Mouse (Mus musculus): Measurements from ENCODE around the gene Khdrbs1.
"Not testable (repeated sequence)": the region's sequence is repeated elsewhere in the genome, so short reads cannot be mapped to it uniquely, and the experiment has no call there.

Gene Khdrbs1

DNA sequence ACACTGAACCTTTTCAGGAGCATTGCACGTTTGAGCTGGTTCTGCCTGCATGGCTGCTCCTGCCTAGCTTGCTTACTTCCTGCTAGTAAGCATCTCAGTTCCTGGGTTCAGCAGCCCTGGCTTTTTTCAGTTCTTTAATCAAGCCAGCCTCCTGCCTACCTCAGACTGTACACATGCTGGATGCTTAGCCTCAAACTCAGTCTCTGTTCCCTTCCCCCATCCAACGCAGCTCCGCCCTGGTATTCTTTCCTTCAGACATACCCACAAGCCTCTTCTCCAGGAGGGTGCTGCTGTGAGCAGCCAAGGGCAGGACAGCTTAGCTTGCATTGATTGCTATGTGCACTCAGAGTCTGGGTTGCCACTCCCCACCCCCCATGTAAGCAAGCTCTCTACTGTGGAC lies 12.6 kb upstream of the Khdrbs1 start:
- in situ Hi-C loops (cut with MboI; ENCODE audit: low pct_unique_long_range_greater_than_20kb in 1 of 2, low sequenced_read_pairs in 2 of 2, unreplicated experiment in 1 of 2) = no loop called here

DNA sequence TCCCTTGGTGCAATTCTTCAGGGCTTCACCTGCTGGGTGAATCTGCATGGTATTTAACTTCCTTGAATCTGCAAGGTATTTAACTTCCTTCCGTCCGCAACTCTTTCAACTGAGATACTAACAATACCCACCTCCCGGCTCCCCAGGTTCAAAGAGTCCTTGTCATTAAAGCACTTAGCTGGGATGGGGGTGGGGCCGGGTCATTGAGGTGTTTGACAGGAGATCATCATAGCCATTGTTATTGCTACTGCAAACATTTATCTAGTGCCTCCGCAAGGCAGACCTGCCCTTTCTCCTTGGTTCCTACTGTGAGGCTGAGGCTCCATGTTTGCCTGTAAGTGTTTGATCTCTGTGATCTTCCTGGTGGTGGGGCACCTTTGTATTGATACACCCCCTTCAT lies 8.3 kb upstream of the Khdrbs1 start:
- in situ Hi-C loops (cut with MboI; ENCODE audit: low pct_unique_long_range_greater_than_20kb in 1 of 2, low sequenced_read_pairs in 2 of 2, unreplicated experiment in 1 of 2) = no loop called here

DNA sequence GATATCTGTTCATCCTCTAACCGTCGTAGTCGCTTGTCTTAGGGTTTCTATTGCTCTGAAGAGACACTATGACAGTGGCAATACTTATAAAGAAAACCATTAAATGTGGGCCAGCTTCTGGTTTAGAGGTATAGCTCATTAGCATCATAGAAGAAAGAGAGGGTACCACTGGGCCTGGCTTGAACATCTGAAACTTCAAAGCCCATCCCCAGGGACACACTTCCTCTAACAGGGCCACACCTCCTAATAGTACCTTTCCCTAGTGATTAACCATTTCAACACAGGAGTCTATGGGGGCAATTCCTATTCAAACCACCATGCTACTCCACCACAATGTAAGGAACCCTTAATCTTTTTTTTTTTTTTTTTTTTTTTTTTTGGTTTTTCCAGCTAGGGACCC lies 4.5 kb upstream of the Khdrbs1 start:
- in situ Hi-C loops (cut with MboI; ENCODE audit: low pct_unique_long_range_greater_than_20kb in 1 of 2, low sequenced_read_pairs in 2 of 2, unreplicated experiment in 1 of 2) = no loop called here

DNA sequence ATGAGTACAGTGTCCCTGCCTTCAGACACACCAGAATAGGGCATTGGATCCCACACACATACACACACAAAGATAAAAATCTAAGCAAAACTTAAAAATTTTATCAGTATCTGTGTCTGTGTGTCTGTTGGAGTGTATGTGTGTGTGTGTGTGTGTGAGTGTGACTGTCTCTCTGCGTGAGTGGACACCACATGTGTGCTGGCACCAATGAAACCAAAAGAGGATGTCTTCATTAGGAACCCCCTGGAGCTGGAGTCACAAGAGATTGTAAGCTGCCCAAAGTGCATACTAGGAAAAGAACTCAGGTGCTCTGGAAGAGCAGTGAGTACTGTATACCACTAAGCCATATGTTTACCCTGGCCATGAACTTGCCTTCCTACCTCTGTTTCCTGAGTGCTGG lies 4.0 kb upstream of the Khdrbs1 start:
- in situ Hi-C loops (cut with MboI; ENCODE audit: low pct_unique_long_range_greater_than_20kb in 1 of 2, low sequenced_read_pairs in 2 of 2, unreplicated experiment in 1 of 2) = no loop called here

DNA sequence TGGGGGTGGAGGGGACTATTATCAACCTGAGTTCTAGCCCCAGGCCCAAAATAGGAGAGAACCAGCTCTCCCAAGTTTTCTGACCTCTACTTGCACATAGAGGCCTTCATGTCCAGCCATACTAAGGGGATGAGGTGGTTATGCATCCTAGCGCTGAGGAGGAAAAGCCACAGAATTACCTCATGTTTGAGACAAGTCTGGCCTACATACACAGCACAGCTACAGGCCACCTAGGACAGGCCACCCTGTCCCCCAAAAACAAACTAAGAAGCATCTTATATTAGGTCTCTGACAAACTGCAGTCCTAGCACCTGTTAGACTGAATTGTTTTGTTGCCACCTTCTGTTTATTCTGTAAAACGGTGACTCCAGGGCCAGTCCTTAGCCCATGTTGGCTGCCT lies 1.4 kb upstream of the Khdrbs1 start:
- in situ Hi-C loops (cut with MboI; ENCODE audit: low pct_unique_long_range_greater_than_20kb in 1 of 2, low sequenced_read_pairs in 2 of 2, unreplicated experiment in 1 of 2) = no loop called here

DNA sequence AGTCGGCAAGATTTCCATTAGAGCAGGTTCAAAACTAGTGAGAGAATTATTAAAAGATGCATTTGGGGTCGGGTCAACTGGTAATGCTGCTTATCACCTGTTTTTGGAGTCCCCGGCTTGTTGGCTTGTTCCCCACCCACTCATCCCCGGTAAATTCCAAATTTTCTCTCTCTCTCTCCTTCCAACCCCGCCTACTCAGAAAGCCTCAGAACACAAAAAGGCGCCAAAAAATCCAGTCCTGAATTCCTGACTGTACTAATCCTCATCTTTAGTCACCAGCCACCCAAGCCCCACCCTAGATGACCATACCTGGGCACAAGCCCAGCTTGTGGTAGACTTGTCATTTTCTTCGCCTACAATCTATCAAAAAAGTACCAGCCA lies 897 bp upstream of the Khdrbs1 start:
- in situ Hi-C loops (cut with MboI; ENCODE audit: low pct_unique_long_range_greater_than_20kb in 1 of 2, low sequenced_read_pairs in 2 of 2, unreplicated experiment in 1 of 2) = no loop called here

DNA sequence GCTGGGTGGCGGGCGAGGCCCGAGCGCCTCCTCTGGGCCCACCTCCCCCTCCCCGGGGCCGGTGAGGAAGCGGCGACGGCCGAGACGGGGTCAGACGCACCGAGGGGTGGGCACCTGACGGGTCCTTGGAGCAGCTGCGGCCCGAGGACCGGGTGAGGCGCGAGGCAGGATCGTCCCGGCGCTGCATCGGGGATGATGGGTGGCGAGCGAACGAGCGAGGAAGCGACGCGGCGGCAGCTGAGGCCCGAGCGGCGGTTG lies 200 bp downstream of the Khdrbs1 start:
- in situ Hi-C loops (cut with MboI; ENCODE audit: low pct_unique_long_range_greater_than_20kb in 1 of 2, low sequenced_read_pairs in 2 of 2, unreplicated experiment in 1 of 2) = no loop called here

DNA sequence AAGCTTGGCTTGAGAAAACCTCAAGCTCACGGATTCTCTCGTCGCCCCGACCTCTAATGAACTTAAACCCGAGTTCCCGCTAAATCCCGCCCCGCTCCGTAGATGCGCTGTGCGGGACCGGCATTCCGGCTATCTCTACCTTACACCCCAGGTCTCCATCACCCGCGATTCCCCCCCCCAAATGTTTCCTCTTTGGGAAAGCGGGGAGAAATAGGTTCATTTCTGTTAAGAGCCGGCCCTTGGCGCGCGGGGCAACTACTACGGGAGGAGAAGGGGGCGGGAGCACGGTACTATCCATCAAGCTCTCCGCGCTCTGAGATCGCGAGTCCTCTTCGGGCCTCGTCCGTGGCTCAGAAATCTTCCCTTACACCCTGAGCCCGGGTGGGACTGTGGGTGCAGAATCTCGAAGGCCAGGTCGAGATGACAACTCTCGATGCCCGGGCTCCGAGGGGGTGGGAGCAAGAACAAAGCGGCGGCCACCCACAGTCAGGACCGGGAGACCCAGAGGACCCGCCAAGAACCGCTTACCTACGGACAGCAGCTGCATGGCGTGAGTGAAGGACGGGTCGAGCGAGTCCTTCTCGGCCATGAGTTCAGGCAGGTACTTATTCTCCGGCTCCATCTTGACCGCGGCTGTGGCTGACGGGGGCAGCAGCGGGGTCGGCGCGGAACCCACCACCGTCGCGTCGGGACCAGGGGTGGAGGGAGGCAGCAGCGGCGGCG lies 691 bp downstream of the Khdrbs1 start:
- in situ Hi-C loops (cut with MboI; ENCODE audit: low pct_unique_long_range_greater_than_20kb in 1 of 2, low sequenced_read_pairs in 2 of 2, unreplicated experiment in 1 of 2) = no loop called here

DNA sequence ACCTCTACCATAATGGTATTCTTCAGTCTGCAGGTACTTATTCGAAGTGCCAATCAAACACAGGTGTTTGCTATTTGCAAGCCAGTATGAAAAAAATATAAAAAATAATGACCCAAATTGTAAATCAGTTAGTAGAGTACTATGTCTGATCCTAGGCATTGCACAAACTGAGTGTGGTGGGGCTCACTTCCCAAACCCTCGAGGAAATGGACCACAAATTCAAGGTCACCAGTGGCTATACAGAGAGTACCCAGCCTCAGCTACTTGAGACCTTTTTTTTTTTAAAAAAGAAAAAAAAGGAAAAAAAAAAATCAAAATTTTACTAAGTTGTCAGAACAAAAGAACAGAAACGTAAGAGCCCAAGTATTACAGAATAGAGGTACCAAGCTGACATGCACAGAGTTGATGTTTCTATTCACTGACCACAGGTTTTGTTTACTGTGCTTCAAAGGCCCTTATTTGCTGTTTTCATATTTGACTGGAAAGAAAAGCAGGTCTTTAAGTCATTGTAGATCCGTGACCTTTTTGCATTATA lies 2.9 kb downstream of the Khdrbs1 start:
- in situ Hi-C loops (cut with MboI; ENCODE audit: low pct_unique_long_range_greater_than_20kb in 1 of 2, low sequenced_read_pairs in 2 of 2, unreplicated experiment in 1 of 2) = no loop called here

DNA sequence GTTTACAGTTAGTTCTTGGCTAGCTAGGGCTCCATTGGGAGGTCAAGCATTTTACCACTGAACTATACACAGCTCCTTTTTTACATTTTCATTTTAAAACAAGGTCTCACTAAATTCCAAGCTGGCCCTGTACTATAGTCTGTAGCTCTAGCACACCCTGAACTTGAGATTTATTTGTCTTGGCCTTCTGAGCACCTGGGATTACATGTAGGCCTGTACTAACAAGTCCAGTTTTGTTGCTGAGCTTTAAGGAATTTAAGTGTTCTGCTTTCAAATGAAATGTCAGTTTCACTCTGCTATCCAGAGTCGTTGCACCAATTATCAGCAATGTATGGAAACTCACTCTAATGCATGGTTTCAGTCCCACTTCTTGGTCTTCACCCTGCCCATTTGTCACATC lies 5.9 kb downstream of the Khdrbs1 start:
- in situ Hi-C loops (cut with MboI; ENCODE audit: low pct_unique_long_range_greater_than_20kb in 1 of 2, low sequenced_read_pairs in 2 of 2, unreplicated experiment in 1 of 2) = no loop called here

DNA sequence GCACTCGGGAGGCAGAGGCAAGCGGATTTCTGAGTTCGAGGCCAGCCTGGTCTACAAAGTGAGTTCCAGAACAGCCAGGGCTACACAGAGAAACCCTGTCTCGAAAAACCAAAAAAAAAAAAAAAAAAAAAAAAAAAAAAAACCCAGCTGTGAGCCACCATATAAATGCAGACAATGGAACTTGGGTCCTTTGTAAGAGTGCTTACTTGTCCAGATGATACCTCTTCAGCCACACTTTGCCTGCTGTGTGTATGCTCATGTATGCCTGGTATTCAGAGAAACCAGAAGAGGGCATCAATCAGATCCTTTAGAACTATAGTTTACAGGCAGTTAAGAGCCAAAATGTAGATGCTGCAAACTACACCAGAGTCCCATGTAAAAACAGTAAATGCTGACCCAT lies 6.6 kb downstream of the Khdrbs1 start:
- in situ Hi-C loops (cut with MboI; ENCODE audit: low pct_unique_long_range_greater_than_20kb in 1 of 2, low sequenced_read_pairs in 2 of 2, unreplicated experiment in 1 of 2) = not testable (repeated sequence)

DNA sequence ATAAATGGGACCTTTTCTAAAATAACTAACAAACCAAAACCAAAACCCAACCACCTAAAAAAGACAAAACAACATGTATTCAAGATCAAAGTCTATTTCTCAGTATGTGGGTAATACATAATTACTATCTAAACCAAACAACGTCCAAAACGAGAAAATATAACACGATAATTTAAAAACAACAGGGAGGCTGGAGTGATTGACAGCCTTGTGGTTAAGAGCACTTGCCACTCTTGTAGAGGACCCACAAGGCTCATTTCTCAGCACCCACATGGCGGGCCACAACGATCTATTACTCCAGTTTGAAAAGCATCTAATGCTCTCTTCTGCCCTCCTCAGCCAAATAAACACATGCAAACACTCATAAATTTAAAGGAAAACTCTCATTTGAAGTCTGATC lies 10.7 kb downstream of the Khdrbs1 start:
- in situ Hi-C loops (cut with MboI; ENCODE audit: low pct_unique_long_range_greater_than_20kb in 1 of 2, low sequenced_read_pairs in 2 of 2, unreplicated experiment in 1 of 2) = no loop called here

DNA sequence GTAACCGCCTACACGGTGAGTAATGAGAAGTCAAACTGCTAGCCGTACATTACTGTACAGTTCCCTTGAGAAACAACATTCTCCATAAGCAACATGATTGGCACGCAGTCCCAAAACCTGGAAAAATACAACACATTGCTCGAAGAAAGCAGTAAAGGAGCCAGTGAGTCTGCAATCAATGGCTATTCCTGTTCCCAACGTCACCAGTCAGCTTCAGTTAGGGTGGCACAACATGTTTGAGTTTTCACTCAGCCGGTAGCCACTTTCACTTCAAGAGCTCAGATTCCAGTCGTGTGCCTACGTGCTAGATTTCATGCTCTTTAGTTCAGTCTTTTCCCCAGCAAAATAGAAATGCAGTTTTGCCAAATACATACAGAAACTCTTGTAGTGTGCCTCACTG lies 25.8 kb downstream of the Khdrbs1 start:
- in situ Hi-C loops (cut with MboI; ENCODE audit: low pct_unique_long_range_greater_than_20kb in 1 of 2, low sequenced_read_pairs in 2 of 2, unreplicated experiment in 1 of 2) = no loop called here

DNA sequence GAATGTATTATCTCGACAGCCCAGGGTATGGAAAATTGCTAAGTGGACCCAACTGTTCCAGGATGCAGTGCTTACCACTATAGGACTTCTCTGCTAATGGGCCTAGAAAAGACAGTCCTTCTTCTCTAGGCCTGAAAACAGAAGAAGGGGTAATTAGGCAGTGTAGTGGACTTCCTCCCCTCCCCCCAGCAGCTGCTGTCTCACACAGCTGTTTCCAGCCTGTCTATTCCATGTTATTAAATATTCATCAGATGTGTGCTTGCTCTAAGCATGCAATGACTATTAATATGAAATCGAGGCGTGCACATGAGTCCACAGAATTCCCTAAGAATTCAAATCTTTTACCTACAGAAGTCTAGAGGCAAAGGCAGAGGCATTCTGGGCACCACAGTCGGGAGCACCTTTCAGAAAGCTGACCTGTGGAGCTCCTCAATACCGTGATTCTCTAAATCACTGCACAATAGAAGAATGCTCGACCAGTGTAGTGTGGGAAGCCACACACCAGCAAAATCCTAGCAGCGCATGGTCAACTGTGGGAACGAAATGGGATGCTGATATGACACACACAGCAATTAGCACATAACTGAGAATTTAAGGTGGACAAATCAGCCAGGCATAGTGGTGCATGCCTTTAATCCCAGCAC lies 32.5 kb downstream of the Khdrbs1 start:
- in situ Hi-C loops (cut with MboI; ENCODE audit: low pct_unique_long_range_greater_than_20kb in 1 of 2, low sequenced_read_pairs in 2 of 2, unreplicated experiment in 1 of 2) = no loop called here

DNA sequence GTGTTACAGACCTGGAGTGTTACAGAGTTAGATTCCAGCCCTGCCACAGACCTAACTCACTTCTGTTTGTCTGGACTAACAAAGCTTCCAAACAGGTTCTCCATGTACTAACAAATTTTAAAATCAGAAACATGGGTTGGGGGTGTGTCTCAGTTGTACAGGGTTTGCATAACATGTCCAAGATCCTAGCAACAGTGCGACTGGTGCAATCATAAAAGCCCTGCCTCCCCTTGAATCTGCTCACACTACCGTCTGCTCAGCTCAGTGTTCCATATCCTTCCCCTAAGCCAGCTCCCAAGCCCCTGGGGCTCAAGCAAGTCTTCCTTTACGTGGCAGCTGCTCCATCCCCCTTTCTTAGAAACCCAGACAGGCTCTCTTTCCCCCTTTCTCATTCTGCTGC lies 35.4 kb downstream of the Khdrbs1 start:
- in situ Hi-C loops (cut with MboI; ENCODE audit: low pct_unique_long_range_greater_than_20kb in 1 of 2, low sequenced_read_pairs in 2 of 2, unreplicated experiment in 1 of 2) = no loop called here

DNA sequence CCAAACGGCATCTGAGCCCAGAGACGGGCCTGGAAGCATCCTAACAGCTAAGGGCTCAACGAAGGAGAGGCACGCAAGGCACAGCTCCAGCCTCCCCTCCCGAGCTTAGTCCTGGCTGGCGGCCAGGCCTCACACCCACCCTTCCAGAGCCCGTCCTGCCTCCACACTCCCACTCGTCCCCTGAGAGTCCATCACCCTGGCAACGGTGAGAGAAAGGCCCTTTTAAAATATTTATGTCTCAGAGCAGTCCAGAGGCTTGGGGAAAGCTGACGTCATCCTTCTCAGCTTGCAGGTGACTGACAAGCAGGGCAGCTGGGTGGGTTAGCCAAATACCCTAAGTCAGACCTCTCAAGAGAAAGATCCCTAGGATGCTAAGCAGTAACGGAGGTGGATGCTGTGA lies 39.6 kb downstream of the Khdrbs1 start:
- in situ Hi-C loops (cut with MboI; ENCODE audit: low pct_unique_long_range_greater_than_20kb in 1 of 2, low sequenced_read_pairs in 2 of 2, unreplicated experiment in 1 of 2) = no loop called here

DNA sequence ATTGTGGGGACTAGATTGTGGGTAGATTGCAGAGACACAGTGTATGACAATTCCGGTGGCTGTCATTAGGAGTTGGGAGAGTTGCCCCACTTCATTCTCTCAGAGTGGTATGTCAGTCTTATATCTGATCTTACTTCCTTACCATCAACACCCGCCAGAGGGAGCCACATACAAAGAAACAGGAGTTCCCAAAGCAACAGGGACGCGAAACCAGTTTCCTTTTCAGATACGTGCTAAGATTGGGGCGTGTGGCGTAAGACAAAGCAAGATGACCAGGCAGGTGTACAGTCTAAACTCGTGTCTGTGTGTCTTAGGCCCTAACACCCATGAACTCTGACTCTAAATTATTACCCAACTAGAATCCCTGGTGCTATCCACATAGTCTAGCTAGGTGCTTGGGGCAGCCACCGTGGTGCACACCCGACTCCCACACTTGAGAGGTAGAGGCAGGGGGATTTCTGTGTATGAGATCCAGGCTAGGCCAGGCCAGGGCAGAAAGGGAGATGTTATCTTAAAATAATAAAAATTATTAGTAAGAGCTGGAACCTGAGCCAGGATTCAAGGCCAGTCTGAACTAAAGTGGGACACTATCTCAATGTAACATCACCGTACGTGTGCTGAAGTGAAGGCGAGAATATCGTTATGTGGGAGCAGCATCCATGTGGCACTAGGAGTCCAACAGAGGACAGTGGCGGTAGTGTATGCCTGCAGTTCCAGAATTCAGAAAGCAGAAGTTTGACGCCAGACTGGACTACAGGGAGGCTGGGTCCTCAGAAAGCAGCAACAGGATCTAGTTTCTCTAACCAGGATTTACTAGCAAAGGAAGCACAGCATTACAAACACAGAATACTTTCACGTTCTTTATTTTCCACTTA lies 40.4 kb downstream of the Khdrbs1 start:
- in situ Hi-C loops (cut with MboI; ENCODE audit: low pct_unique_long_range_greater_than_20kb in 1 of 2, low sequenced_read_pairs in 2 of 2, unreplicated experiment in 1 of 2) = no loop called here

DNA sequence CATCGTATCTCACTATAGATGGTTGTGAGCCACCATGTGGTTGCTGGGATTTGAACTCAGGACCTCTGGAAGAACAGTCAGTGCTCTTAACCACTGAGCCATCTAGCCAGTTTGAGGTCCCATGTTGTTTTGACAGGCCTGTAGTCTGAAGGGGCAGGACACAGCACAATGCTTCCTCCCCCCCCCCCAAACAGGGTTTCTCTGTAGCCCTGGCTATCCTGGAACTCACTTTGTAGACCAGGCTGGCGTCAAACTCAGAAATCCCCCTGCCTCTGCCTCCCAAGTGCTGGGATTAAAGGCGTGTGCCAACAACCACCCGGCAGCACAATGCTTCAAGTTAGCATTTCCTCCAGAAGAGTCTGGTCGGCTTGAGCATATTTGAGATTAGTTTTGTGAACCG lies 41.4 kb downstream of the Khdrbs1 start:
- in situ Hi-C loops (cut with MboI; ENCODE audit: low pct_unique_long_range_greater_than_20kb in 1 of 2, low sequenced_read_pairs in 2 of 2, unreplicated experiment in 1 of 2) = not testable (repeated sequence)

DNA sequence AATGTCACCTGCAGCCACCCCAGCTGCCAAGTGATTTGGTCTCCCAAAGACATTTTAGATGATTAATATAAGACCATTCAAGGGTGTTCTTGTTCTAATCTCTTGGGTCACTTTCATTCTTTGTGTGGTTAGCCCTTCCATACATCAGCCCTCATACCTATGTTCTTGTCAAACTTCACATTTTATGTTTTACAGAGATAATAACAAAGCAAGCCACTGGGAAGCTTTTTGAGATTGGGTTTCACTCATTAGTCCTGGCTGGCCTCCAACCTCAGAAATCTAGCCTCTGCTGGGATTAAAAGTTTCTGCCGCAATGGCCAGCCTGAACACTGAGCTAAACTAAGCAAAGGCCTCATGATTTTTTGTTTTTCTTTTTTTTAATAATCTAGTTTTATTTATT lies 41.9 kb downstream of the Khdrbs1 start:
- in situ Hi-C loops (cut with MboI; ENCODE audit: low pct_unique_long_range_greater_than_20kb in 1 of 2, low sequenced_read_pairs in 2 of 2, unreplicated experiment in 1 of 2) = no loop called here

DNA sequence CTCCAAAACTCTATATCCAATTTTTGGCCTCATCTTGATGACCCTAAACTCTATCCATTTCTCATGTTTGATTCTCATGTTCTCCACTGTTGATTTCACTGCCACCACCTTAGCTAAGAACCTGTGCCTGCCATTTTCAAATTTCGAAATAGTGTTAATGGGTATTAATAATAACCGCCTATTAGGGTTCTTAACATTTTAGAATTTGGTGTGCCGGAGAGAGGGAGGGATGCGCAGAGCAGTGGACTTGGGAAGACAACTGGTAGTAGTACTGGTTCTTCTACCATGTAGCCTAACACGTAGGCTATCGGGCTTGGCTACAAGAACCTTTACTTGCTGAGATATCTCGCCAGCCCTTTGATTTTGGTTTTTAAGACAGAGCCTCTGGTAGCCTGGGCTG lies 44.9 kb downstream of the Khdrbs1 start:
- in situ Hi-C loops (cut with MboI; ENCODE audit: low pct_unique_long_range_greater_than_20kb in 1 of 2, low sequenced_read_pairs in 2 of 2, unreplicated experiment in 1 of 2) = no loop called here

Measured in mouse embryonic stem cell (cell line).